Comparison of ENCODE assay signal across 28 mouse cellular contexts in genomic region chr17:83859639-83860038, GRCm38 (mm10). TPM values are rescaled to one million over a fixed set of nuclear protein-coding genes. Genes with fewer than 3 reads are reported as not detected.
DNase-seq lines count a peak whose midpoint lies in the region; ATAC-seq and TF ChIP-seq lines count a peak whose summit lies in the region.
"Had no signal": no experiment of that assay in that cellular context is flagged by ENCODE, and none has a peak within 500 bp of the region (broad histone marks: within the 10 kb centered on the region; RNA-seq: fewer than 3 reads in every experiment).

No protein-coding gene starts in this region.

- H3K4me2 ChIP-seq in liver, embryonic 13.5 days, result no peak overlapping the region
- no peak overlapping the region for H3K4me2 ChIP-seq in forebrain, postnatal 0 days (ENCODE audit: low read depth)
- H3K4me2 ChIP-seq: embryonic facial prominence, embryonic 13.5 days; forebrain, embryonic 13.5 days; hindbrain, embryonic 12.5 days; hindbrain, embryonic 15.5 days had no signal

- peaks cover 65% of the 10 kb centered on the region for H3K4me1 ChIP-seq in liver, embryonic 13.5 days (replicated peaks)
- no peaks in the 10 kb centered on the region for H3K4me1 ChIP-seq in forebrain, postnatal 0 days (ENCODE audit: insufficient read depth)

- peaks cover 3% of the 10 kb centered on the region; the same call in 1 of the 2 replicates for H3K27me3 ChIP-seq in liver, embryonic 13.5 days
- H3K27me3 ChIP-seq in forebrain, postnatal 0 days (ENCODE audit: insufficient read depth, low read length), result no peaks in the 10 kb centered on the region
- H3K27me3 ChIP-seq: CH12.LX; hindbrain, embryonic 15.5 days had no signal

- peak; percentile 27 for ATAC-seq in frontal cortex, adult (ENCODE audit: low TSS enrichment)
- ATAC-seq in liver, embryonic 13.5 days (ENCODE audit: low read depth), result no peak
- ATAC-seq in forebrain, postnatal 0 days, result no peak
- ATAC-seq: forebrain, embryonic 13.5 days; forebrain, embryonic 16.5 days had no signal

- no peak overlapping the region for H3K4me3 ChIP-seq in liver, embryonic 13.5 days (replicated peaks)
- H3K4me3 ChIP-seq in forebrain, postnatal 0 days (ENCODE audit: low read depth, low read length), result no peak overlapping the region
- H3K4me3 ChIP-seq: embryonic facial prominence, embryonic 10.5 days; embryonic facial prominence, embryonic 13.5 days; forebrain, embryonic 10.5 days; forebrain, embryonic 13.5 days; heart, adult 2 months; heart, embryonic 10.5 days; hindbrain, embryonic 12.5 days; hindbrain, embryonic 15.5 days had no signal

- peak overlapping the region; percentile 90; the same call in 1 of the 2 replicates for H3K27ac ChIP-seq in liver, embryonic 13.5 days
- H3K27ac ChIP-seq in forebrain, postnatal 0 days (ENCODE audit: low read depth, low read length), result no peak overlapping the region
- H3K27ac ChIP-seq: embryonic facial prominence, embryonic 10.5 days; embryonic facial prominence, embryonic 13.5 days; forebrain, embryonic 10.5 days; forebrain, embryonic 13.5 days; heart, adult 2 months; heart, embryonic 10.5 days; hindbrain, embryonic 12.5 days; hindbrain, embryonic 15.5 days had no signal

- WGBS in liver, embryonic 13.5 days (ENCODE audit: insufficient replicate concordance), result 87% methylated on average over 4 of the region's 4 CpGs
- WGBS in forebrain, postnatal 0 days, result 71% methylated on average over 4 of the region's 4 CpGs

- no peak overlapping the region for H3K9ac ChIP-seq in liver, embryonic 13.5 days
- no peak overlapping the region for H3K9ac ChIP-seq in forebrain, postnatal 0 days
- H3K9ac ChIP-seq: embryonic facial prominence, embryonic 13.5 days; forebrain, embryonic 13.5 days; hindbrain, embryonic 12.5 days; hindbrain, embryonic 15.5 days had no signal

- DNase-seq in frontal cortex, postnatal 36 days (ENCODE audit: low spot score in 2 of 2), result no peak
- no peak for DNase-seq in liver, embryonic 13.5 days
- no peak for DNase-seq in liver
- peak; percentile 62 for DNase-seq in telencephalon, adult 2 months (ENCODE audit: low read depth, low spot score)
- DNase-seq in forebrain, postnatal 0 days, result no peak
- DNase-seq: adrenal gland, adult 2 months; adrenal gland, postnatal 14 days; B cell, adult 2 months; cerebellum, adult 11-12 months; cerebellum, adult 8-10 months; cerebellum, postnatal 10 days; cerebellum, postnatal 36 days; embryo, embryonic 11 days; gastrocnemius, postnatal 10 days; gastrocnemius, postnatal 36 days; heart, adult 2 months had no signal

- no peak for TF ChIP-seq CTCF in forebrain, postnatal 0 days (IDR thresholded peaks at IDR 0.05; ENCODE audit: low read depth)

- no peaks in the 10 kb centered on the region for H3K9me3 ChIP-seq in liver, embryonic 13.5 days (replicated peaks)
- H3K9me3 ChIP-seq in forebrain, postnatal 0 days (ENCODE audit: low read length), result no peaks in the 10 kb centered on the region
- H3K9me3 ChIP-seq: embryonic facial prominence, embryonic 10.5 days; embryonic facial prominence, embryonic 13.5 days; forebrain, embryonic 10.5 days; forebrain, embryonic 13.5 days; heart, embryonic 10.5 days; hindbrain, embryonic 12.5 days; hindbrain, embryonic 15.5 days had no signal

- H3K36me3 ChIP-seq in liver, embryonic 13.5 days, result no peaks in the 10 kb centered on the region
- no peaks in the 10 kb centered on the region for H3K36me3 ChIP-seq in forebrain, postnatal 0 days (ENCODE audit: insufficient read depth)
- H3K36me3 ChIP-seq: embryonic facial prominence, embryonic 10.5 days; embryonic facial prominence, embryonic 13.5 days; forebrain, embryonic 10.5 days; G1E; heart, embryonic 10.5 days; hindbrain, embryonic 12.5 days; hindbrain, embryonic 15.5 days had no signal

RNA-seq across cellular contexts. Expression of gene Haao, which starts 11.9 kb away (rescaled TPM):
- polyA plus RNA-seq in liver, embryonic 13.5 days (2015; fragmentation: Nextera tagmentation; extraction: Ambion mirVana), result 16.2 and 17.1 TPM in 2 replicates
- not detected in 2 replicates for total RNA-seq in forebrain, postnatal 0 days (2014; rRNA removed)
- polyA plus RNA-seq in forebrain, postnatal 0 days (2015; fragmentation: Nextera tagmentation; extraction: Ambion mirVana), result not detected in 2 replicates
- total RNA-seq: gastrocnemius, postnatal 36 days had no signal
- polyA plus RNA-seq: embryonic facial prominence, embryonic 10.5 days; forebrain, embryonic 13.5 days; heart, embryonic 14.5 days had no signal

Comparison
In these comparisons a context has a peak if more than half of its experiments do, and no peak if none do; other contexts are left out.
1. RNA of gene Haao, which starts 11.9 kb away (polyA plus RNA-seq): 16.2 to 17.1 TPM in liver, embryonic 13.5 days; not detected in forebrain, postnatal 0 days; every median in the first group is over 10 times any median in the second.